Mouse (Mus musculus): ENCODE measurements around the gene Tfr2.
A peak's percentile ranks its signal among the peaks of the same experiment; 100 is the strongest.

The Tfr2 gene

GRCm38 (mm10) chr5:137623937-137624530 lies 54.4 kb downstream of the Tfr2 start:
- DNase-seq (ENCODE audit: low spot score) = no peak

- peak; percentile 57 for DNase-seq (ENCODE audit: low spot score)
Measured at GRCm38 (mm10) chr5:137627991-137628390, 58.4 kb downstream of the Tfr2 start.

- peak; percentile 100 for DNase-seq (ENCODE audit: low spot score)
Measured at GRCm38 (mm10) chr5:137628498-137629305, 59.1 kb downstream of the Tfr2 start, which contains the start of the genes Fbxo24, Lrch4 and Gm20605. Fbxo24 (minus strand) TSS chr5:137629002. Lrch4 (plus strand) TSS chr5:137629121. Gm20605 (plus strand) TSS chr5:137629175.

- DNase-seq (ENCODE audit: low spot score) = no peak
Measured at GRCm38 (mm10) chr5:137629306-137629721, 59.7 kb downstream of the Tfr2 start.

- no peak for DNase-seq (ENCODE audit: low spot score)
Measured at GRCm38 (mm10) chr5:137629906-137630545, 60.4 kb downstream of the Tfr2 start.

- DNase-seq (ENCODE audit: low spot score) = peak; percentile 28
Measured at GRCm38 (mm10) chr5:137630602-137631001, 61.0 kb downstream of the Tfr2 start.

- no peak for DNase-seq (ENCODE audit: low spot score)
Measured at GRCm38 (mm10) chr5:137631171-137631570, 61.5 kb downstream of the Tfr2 start.

- DNase-seq (ENCODE audit: low spot score) = no peak
Measured at GRCm38 (mm10) chr5:137631591-137631990, 62.0 kb downstream of the Tfr2 start.

- DNase-seq (ENCODE audit: low spot score) = no peak
Measured at GRCm38 (mm10) chr5:137633397-137634084, 63.9 kb downstream of the Tfr2 start.
